Mouse (Mus musculus) lung, postnatal 4 days (tissue): ENCODE measurements around the gene Slc41a3.
A peak's percentile ranks its signal among the peaks of the same experiment; 100 is the strongest.
"Not testable (repeated sequence)": the region's sequence is repeated elsewhere in the genome, so short reads cannot be mapped to it uniquely, and the experiment has no call there.

Source experiments
- DNase-seq, 2 experiments: peaks; one replicate each; pipeline ENCODE4 v3.0.0; 2021

Gene Slc41a3

GRCm38 (mm10) chr6:90625207-90625994 is 20.9 kb downstream of the Slc41a3 start:
- no peak for DNase-seq

- no peak for DNase-seq
Measured at GRCm38 (mm10) chr6:90627556-90627955, 23.0 kb downstream of the Slc41a3 start.

- no peak for DNase-seq
Measured at GRCm38 (mm10) chr6:90629506-90629905, 25.0 kb downstream of the Slc41a3 start.

GRCm38 (mm10) chr6:90630427-90630826 is 25.9 kb downstream of the Slc41a3 start:
- DNase-seq = no peak

- DNase-seq = not testable (repeated sequence)
Measured at GRCm38 (mm10) chr6:90632526-90632925, 28.0 kb downstream of the Slc41a3 start.

- no peak for DNase-seq
Measured at GRCm38 (mm10) chr6:90635081-90635480, 30.6 kb downstream of the Slc41a3 start.

GRCm38 (mm10) chr6:90635611-90636010 is 31.1 kb downstream of the Slc41a3 start:
- DNase-seq = no peak

- DNase-seq = no peak
Measured at GRCm38 (mm10) chr6:90643057-90643456, 38.5 kb downstream of the Slc41a3 start.

GRCm38 (mm10) chr6:90644965-90645364 is 40.4 kb downstream of the Slc41a3 start:
- no peak for DNase-seq

GRCm38 (mm10) chr6:90648391-90648790 is 43.9 kb downstream of the Slc41a3 start:
- no peak for DNase-seq

GRCm38 (mm10) chr6:90649279-90649678 is 44.8 kb downstream of the Slc41a3 start:
- no peak for DNase-seq

GRCm38 (mm10) chr6:90650634-90651033 is 46.1 kb downstream of the Slc41a3 start:
- DNase-seq = no peak

GRCm38 (mm10) chr6:90653736-90654135 is 49.2 kb downstream of the Slc41a3 start:
- peak; percentile 67 to 71 for DNase-seq

GRCm38 (mm10) chr6:90656344-90656850 is 51.9 kb downstream of the Slc41a3 start:
- DNase-seq = peak in 1 of 2 experiments; percentile 27

GRCm38 (mm10) chr6:90659913-90660312 is 55.4 kb downstream of the Slc41a3 start:
- no peak for DNase-seq

GRCm38 (mm10) chr6:90660398-90661028 is 56.0 kb downstream of the Slc41a3 start:
- DNase-seq = peak; percentile 21 to 74

- no peak for DNase-seq
Measured at GRCm38 (mm10) chr6:90661029-90661399, 56.5 kb downstream of the Slc41a3 start.

- no peak for DNase-seq
Measured at GRCm38 (mm10) chr6:90662148-90662547, 57.6 kb downstream of the Slc41a3 start.

- DNase-seq = peak; percentile 35 to 68
Measured at GRCm38 (mm10) chr6:90663736-90664135, 59.2 kb downstream of the Slc41a3 start.

- DNase-seq = no peak
Measured at GRCm38 (mm10) chr6:90668693-90669092, 64.2 kb downstream of the Slc41a3 start.

- DNase-seq = peak; percentile 61 to 77
Measured at GRCm38 (mm10) chr6:90678759-90679158, 74.2 kb downstream of the Slc41a3 start.

GRCm38 (mm10) chr6:90680401-90680800 is 75.9 kb downstream of the Slc41a3 start:
- peak; percentile 31 to 60 for DNase-seq

GRCm38 (mm10) chr6:90683831-90684532 is 79.5 kb downstream of the Slc41a3 start:
- DNase-seq = no peak
